Mouse (Mus musculus): ENCODE results near the gene Dhh.

DNA sequence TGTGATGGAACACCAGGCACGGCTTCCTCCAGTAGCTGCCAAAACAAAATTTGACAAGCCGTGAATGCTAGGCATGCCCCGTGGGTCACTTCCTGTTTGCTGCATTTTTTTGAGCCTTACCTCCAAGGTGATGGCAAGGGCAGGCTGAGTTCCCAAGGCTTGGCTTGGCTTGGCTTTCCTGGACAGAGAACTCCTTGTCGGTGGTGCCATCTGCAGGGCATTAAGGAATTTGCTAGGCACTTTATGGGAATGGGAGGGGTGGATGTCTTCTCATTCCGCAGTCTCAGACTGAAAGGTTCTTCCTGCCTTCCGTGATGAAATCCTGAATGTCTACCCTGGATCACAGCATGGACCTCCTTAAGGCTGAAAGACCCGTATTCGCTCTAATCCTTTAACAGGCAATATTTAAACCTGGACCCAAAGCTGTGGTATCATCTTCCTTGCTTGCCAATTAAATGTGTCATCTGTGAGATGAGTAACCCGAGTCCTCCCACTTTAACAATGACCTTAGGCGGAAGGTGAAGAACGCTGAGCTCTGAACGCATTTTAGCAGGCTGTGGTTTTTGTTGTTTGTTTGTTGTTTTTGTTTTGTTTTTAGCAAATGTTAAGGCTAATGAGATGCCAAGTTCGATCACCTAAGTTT lies 30.4 kb upstream of the Dhh start:
- no peak for TF ChIP-seq GATA1 (IDR thresholded peaks at IDR 0.05; ENCODE audit: borderline replicate concordance, low read length)
- no peak for TF ChIP-seq FLI1 (IDR thresholded peaks at IDR 0.05; ENCODE audit: low read length)

All from megakaryocyte, embryonic 14.5 days (primary cell).